Mouse (Mus musculus) left cerebral cortex, postnatal 14 days (tissue): ENCODE data around the gene Palm. TPM values are rescaled to one million over a fixed set of nuclear protein-coding genes. Genes with fewer than 3 reads are reported as not detected.

Experiments
- DNase-seq, 2 experiments: peaks; one replicate each; pipeline ENCODE4 v3.0.0; 2021 to 2022; ENCODE audit warnings: low spot score in 2 of 2, mixed read lengths in 1 of 2
- intact Hi-C: fragments of 180-260 bp; cut with DNase I; formaldehyde crosslinking; loops from one replicate; pipeline ENCODE4 v1.15.1; 2025
- microRNA-seq, 2 experiments: library from miRNA; unstranded; fragments of <30 nt; microRNA quantifications; one replicate each; pipeline ENCODE4 v1.2.0; 2022
- total RNA-seq, 2 experiments: library from RNA; stranded (reverse); gene quantifications; 2 replicates each; pipeline ENCODE4 v1.2.3; 2021

Palm gene
- total RNA-seq, 2 experiments from 2014 or later = 398 to 410 TPM

- intact Hi-C loops = no loop called here
- no peak for DNase-seq
These were observed 68.1 kb downstream of the Palm start for GRCm38 (mm10) chr10:79861230-79862048.

- intact Hi-C loops = no loop called here
- DNase-seq = no peak
These were observed 68.8 kb downstream of the Palm start for GRCm38 (mm10) chr10:79862049-79862788.

- intact Hi-C loops = no loop called here
- no peak for DNase-seq
These were observed 69.6 kb downstream of the Palm start for GRCm38 (mm10) chr10:79862925-79863324.

- intact Hi-C loops = no loop called here
- DNase-seq = no peak
These were observed 71.2 kb downstream of the Palm start for GRCm38 (mm10) chr10:79864351-79865188.

DNA sequence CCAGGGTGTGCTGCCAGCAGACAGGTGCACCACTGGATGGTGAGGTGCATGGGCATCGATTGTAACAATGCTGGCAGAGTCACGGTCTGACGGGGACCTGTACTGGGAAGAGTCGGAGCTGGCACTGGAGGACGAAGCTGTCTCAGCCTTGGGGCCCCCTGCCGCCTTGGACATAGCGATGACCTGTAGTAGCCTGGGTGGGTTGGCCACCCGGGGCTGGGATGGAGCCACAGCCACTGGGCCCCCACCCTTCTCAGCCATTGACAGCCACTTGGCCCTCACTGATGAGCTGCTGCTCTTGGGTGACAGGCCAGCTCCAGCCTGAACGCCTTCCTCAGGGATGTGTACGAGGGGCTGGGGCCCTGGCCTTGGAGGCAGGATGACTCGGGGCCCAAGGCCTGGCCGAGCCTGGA lies 71.8 kb downstream of the Palm start:
- intact Hi-C loops = no loop called here
- DNase-seq = no peak

DNA sequence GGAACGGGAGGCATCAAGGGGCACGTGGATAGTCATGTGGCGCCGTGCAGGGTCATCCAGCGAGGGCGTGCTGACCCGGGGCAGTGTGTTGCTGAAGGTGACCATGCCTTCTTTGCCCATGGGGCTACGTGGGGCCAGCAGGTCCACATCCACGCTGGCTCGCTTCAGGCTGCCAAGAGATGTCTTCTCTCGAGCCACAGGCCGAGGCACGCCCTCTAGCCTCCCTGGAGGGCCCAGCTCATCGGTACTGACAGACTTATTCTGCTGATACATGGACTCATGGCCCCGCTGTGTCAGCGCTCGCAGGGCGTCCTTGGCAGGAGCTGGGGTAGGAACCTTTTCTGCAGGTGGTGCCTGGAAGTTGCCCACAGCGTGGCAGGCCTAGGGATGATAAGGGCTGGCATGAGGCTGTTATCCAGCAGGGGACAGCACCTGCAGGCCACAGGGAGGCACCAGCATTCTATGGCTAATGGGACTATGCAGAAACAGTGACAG lies 72.5 kb downstream of the Palm start:
- no peak for DNase-seq
- intact Hi-C loops = no loop called here

GRCm38 (mm10) chr10:79866601-79867000 lies 73.2 kb downstream of the Palm start:
- intact Hi-C loops = no loop called here
- DNase-seq = no peak

Small RNA genes lying within 50 kb of the gene (microRNA-seq; reads per million reads assigned to microRNA genes)
- gene Mir6910 = 0 reads per million in 2 experiments

Other genes starting within 250 kb of the Palm start
- 10 to 100 TPM; 41.7 to 51.4 TPM for gene Mier2, start 238.4 kb upstream of the Palm start, total RNA-seq
- under 1 TPM in 1 of 2 experiments, not detected in 1; 0.55 TPM for gene Theg, start 206.2 kb upstream of the Palm start, total RNA-seq
- 10 to 100 TPM; 14.2 to 15.1 TPM for gene C2cd4c, start 179.5 kb upstream of the Palm start, total RNA-seq
- gene Shc2, start 155.7 kb upstream of the Palm start, total RNA-seq = 10 to 100 TPM; 49.8 to 50.3 TPM
- gene Odf3l2, start 147.8 kb upstream of the Palm start, total RNA-seq = under 1 TPM; 0.46 to 0.63 TPM
- under 1 TPM in 1 of 2 experiments, not detected in 1; 0.23 TPM for gene Madcam1, start 129.0 kb upstream of the Palm start, total RNA-seq
- 10 to 100 TPM; 71.9 to 77.9 TPM for gene Tpgs1, start 124.2 kb upstream of the Palm start, total RNA-seq
- 10 to 100 TPM; 64.2 to 70.3 TPM for gene Cdc34, start 111.4 kb upstream of the Palm start, total RNA-seq
- 1 to 10 TPM in 1 of 2 experiments, under 1 TPM in 1; 0.81 to 1.6 TPM for gene Gzmm, start 104.6 kb upstream of the Palm start, total RNA-seq
- gene Bsg, start 89.1 kb upstream of the Palm start, total RNA-seq = 100 to 1,000 TPM; 785 to 820 TPM
- 10 to 100 TPM; 93.4 to 99.2 TPM for gene Hcn2, start 76.9 kb upstream of the Palm start, total RNA-seq
- 10 to 100 TPM; 43.8 to 45.4 TPM for gene Polrmt, start 47.0 kb upstream of the Palm start, total RNA-seq
- 1 to 10 TPM; 1.4 to 2.1 TPM for gene Fgf22, start 38.5 kb upstream of the Palm start, total RNA-seq
- 10 to 100 TPM; 95.4 to 97.1 TPM for gene Rnf126, start 26.6 kb upstream of the Palm start, total RNA-seq
- gene Fstl3, start 16.3 kb upstream of the Palm start, total RNA-seq = 1 to 10 TPM; 1.7 to 2.2 TPM
- 1 to 10 TPM in 1 of 2 experiments, under 1 TPM in 1; 0.17 to 1.1 TPM for gene Prss57, start 2.6 kb upstream of the Palm start, total RNA-seq
- under 1 TPM; 0.59 to 0.72 TPM for gene Misp, start 27.4 kb downstream of the Palm start, total RNA-seq
- 10 to 100 TPM; 52.1 to 61.1 TPM for gene Ptbp1, start 60.9 kb downstream of the Palm start, total RNA-seq
- 1 to 10 TPM; 2.3 to 3.1 TPM for gene Prtn3, start 80.9 kb downstream of the Palm start, total RNA-seq
- 10 to 100 TPM; 68.3 to 71.2 TPM for gene Plppr3, start 81.1 kb downstream of the Palm start, total RNA-seq
- not detected for gene Elane, start 92.7 kb downstream of the Palm start, total RNA-seq
- gene Cfd, start 97.3 kb downstream of the Palm start, total RNA-seq = not detected
- gene Med16, start 115.4 kb downstream of the Palm start, total RNA-seq = 10 to 100 TPM; 55.0 to 66.5 TPM
- gene Gm26602, start 117.3 kb downstream of the Palm start, total RNA-seq = not detected
- gene Kiss1r, start 123.4 kb downstream of the Palm start, total RNA-seq = 1 to 10 TPM; 5.7 to 7.6 TPM
- gene R3hdm4, start 127.6 kb downstream of the Palm start, total RNA-seq = 100 to 1,000 TPM; 438 to 440 TPM
- gene Arid3a, start 133.5 kb downstream of the Palm start, total RNA-seq = 1 to 10 TPM; 5.4 to 7.0 TPM
- 10 to 100 TPM; 45.3 to 46.5 TPM for gene Wdr18, start 166.6 kb downstream of the Palm start, total RNA-seq
- gene Grin3b, start 177.1 kb downstream of the Palm start, total RNA-seq = under 1 TPM; 0.21 to 0.40 TPM
- gene Tmem259, start 190.8 kb downstream of the Palm start, total RNA-seq = 100 to 1,000 TPM; 140 to 152 TPM
- 10 to 100 TPM in 1 of 2 experiments, 1 to 10 TPM in 1; 9.5 to 11.9 TPM for gene Cnn2, start 195.0 kb downstream of the Palm start, total RNA-seq
- gene Abca7, start 202.9 kb downstream of the Palm start, total RNA-seq = 10 to 100 TPM; 10.9 TPM
- gene Arhgap45, start 223.1 kb downstream of the Palm start, total RNA-seq = 1 to 10 TPM; 3.3 to 4.0 TPM
- gene Polr2e, start 246.2 kb downstream of the Palm start, total RNA-seq = 10 to 100 TPM; 66.9 to 68.9 TPM